Mouse (Mus musculus) adrenal gland, adult 2 months (tissue): ENCODE results near the gene Gas1. TPM values are rescaled to one million over a fixed set of nuclear protein-coding genes. Genes with fewer than 3 reads are reported as not detected.

Experiments
- DNase-seq: peaks from one replicate; pipeline ENCODE4 v3.0.0; 2021
- polyA plus RNA-seq: library from polyadenylated mRNA; depleted of rRNA; stranded (reverse); fragments of >200 nt; gene quantifications from 2 replicates; pipeline ENCODE4 v1.2.3, GENCODE M21; 2012
- total RNA-seq, 2 experiments: library from RNA; stranded (reverse); gene quantifications; 2 replicates each; pipeline ENCODE4 v1.2.3; 2021

Gas1 gene
- total and polyA plus RNA-seq, 3 experiments = 22.2 to 268 (median 63.7) TPM

GRCm38 (mm10) chr13:60173186-60173585 lies 4.0 kb downstream of the Gas1 start:
- DNase-seq = no peak

- no peak for DNase-seq
These were observed 4.7 kb downstream of the Gas1 start for GRCm38 (mm10) chr13:60172366-60173017.

GRCm38 (mm10) chr13:60171781-60172180 lies 5.4 kb downstream of the Gas1 start:
- no peak for DNase-seq

GRCm38 (mm10) chr13:60170898-60171715 lies 6.1 kb downstream of the Gas1 start:
- no peak for DNase-seq

- DNase-seq = no peak
These were observed 8.1 kb downstream of the Gas1 start for GRCm38 (mm10) chr13:60169026-60169425.

GRCm38 (mm10) chr13:60156294-60157126 lies 20.7 kb downstream of the Gas1 start:
- no peak for DNase-seq

GRCm38 (mm10) chr13:60154170-60154569 lies 23.0 kb downstream of the Gas1 start:
- no peak for DNase-seq

- DNase-seq = no peak
These were observed 28.9 kb downstream of the Gas1 start for GRCm38 (mm10) chr13:60148235-60148634.

GRCm38 (mm10) chr13:60147857-60148181 lies 29.3 kb downstream of the Gas1 start:
- no peak for DNase-seq

- DNase-seq = peak; percentile 26
These were observed 29.9 kb downstream of the Gas1 start for GRCm38 (mm10) chr13:60146994-60147856.

- DNase-seq = no peak
These were observed 30.9 kb downstream of the Gas1 start for GRCm38 (mm10) chr13:60146231-60146630.

- no peak for DNase-seq
These were observed 40.2 kb downstream of the Gas1 start for GRCm38 (mm10) chr13:60136962-60137361.

GRCm38 (mm10) chr13:60134439-60134799 lies 42.7 kb downstream of the Gas1 start:
- no peak for DNase-seq

- no peak for DNase-seq
These were observed 43.3 kb downstream of the Gas1 start for GRCm38 (mm10) chr13:60133716-60134438.

- DNase-seq = no peak
These were observed 45.4 kb downstream of the Gas1 start for GRCm38 (mm10) chr13:60131771-60132170.

GRCm38 (mm10) chr13:60129541-60129940 lies 47.6 kb downstream of the Gas1 start:
- DNase-seq = no peak

GRCm38 (mm10) chr13:60126338-60126737 lies 50.8 kb downstream of the Gas1 start:
- no peak for DNase-seq

GRCm38 (mm10) chr13:60125501-60126305 lies 51.5 kb downstream of the Gas1 start:
- no peak for DNase-seq

GRCm38 (mm10) chr13:60125020-60125419 lies 52.1 kb downstream of the Gas1 start:
- DNase-seq = no peak

GRCm38 (mm10) chr13:60124456-60124855 lies 52.7 kb downstream of the Gas1 start:
- no peak for DNase-seq
